Mouse (Mus musculus) adrenal gland, postnatal 4 days (tissue): ENCODE results near the gene Sema4c. TPM values are rescaled to one million over a fixed set of nuclear protein-coding genes. Genes with fewer than 3 reads are reported as not detected.

ENCODE experiments used
- DNase-seq, 2 experiments: peaks; one replicate each; pipeline ENCODE4 v3.0.0; 2021 to 2022; ENCODE audit warnings: low spot score in 2 of 2, mixed read lengths in 2 of 2
- long read RNA-seq, 2 experiments: library from polyadenylated mRNA; stranded (forward); transcript quantifications; one replicate each; pipeline ENCODE4 v2.0.0; 2021
- total RNA-seq, 2 experiments: library from RNA; stranded (reverse); gene quantifications; 2 replicates each; pipeline ENCODE4 v1.2.3; 2021

Sema4c gene
- 10 to 100 TPM; 44.0 to 57.6 TPM for total RNA-seq
- long read RNA-seq, experiment 1, partial matches to known transcripts = 1 of 5 reads
- long read RNA-seq, experiment 1, other reads (novel, unspliced or antisense) = 4 of 5 reads
- long read RNA-seq, experiment 2, transcript Sema4c-201 (15 exons, 3,773 nt) = major isoform, 23 of 83 reads
- long read RNA-seq, experiment 2, transcript Sema4c-203 (15 exons, 3,779 nt) = minor isoform, 12 of 83 reads
- long read RNA-seq, experiment 2, partial matches to known transcripts = 11 of 83 reads
- long read RNA-seq, experiment 2, other reads (novel, unspliced or antisense) = 34 of 83 reads

DNA sequence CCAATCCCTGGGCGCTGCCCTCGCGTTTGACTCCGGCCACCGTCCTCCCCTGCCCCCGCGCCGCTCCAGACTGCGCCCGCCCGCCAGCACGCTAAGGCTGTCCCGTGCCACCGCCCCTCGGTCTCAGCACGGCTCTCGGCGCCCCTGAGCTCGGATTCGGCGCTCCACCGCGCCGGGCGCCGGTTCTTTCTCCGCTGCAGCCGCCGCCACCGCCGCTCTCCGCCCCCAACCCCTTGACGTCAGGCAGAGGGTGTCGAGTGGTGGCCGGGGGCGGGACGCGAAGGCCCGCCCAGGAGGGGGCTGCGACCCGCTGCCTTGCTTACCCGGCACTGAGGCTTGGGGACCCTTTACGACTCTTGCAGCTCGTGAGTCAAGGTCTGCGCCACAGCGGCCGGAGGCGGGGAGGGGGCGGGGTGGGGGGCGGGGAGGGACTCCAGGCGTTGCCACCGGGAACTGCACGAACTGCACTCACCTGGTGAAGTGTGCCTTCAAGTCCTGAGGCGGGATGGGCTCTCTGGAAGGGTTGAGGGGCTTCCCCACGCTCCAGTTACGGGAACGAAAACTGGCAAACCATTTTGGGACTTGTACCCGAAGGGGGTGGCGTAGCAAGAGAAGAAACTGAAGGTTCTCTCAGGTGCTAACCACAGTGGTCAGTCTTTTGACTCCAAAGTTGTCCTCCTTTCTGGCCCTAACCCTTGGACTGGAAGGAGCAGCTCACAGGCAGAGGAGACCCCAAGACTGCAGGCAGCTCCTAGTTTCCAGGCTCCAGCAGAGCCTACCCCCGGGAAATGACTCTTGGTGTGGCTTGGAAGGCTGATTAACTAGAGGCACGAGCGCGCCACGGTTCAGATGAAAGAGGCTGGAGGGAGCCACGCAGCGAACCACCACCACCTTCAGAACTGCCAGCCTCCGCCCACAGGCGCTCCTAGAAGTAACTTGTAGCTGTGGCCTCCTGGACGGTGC, at the start of gene Sema4c:
TSS of gene Sema4c (minus strand) at position 319 of the 963 bp plus-strand sequence.
- peak; percentile 37 to 55 for DNase-seq

DNA sequence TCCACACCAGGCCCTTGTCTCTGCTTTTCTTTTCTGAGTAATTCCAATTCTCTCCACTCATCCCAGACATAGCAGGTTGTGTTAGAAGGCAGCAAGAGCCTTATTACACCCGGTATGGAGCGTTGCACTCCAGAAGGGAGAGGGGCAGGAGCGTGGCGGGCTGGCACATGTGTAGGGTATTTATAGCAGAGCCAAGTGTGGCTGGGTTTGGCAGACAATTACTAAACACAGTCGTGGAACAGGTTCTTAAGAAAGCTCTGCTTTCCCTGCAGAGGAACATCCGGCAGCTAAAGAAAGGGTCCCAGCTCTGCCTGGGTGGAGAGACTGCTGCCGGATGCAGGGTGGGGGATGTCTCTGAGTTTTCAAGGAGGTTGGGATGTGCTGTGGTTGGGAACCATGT, 48.8 kb upstream of the Sema4c start:
- no peak for DNase-seq

DNA sequence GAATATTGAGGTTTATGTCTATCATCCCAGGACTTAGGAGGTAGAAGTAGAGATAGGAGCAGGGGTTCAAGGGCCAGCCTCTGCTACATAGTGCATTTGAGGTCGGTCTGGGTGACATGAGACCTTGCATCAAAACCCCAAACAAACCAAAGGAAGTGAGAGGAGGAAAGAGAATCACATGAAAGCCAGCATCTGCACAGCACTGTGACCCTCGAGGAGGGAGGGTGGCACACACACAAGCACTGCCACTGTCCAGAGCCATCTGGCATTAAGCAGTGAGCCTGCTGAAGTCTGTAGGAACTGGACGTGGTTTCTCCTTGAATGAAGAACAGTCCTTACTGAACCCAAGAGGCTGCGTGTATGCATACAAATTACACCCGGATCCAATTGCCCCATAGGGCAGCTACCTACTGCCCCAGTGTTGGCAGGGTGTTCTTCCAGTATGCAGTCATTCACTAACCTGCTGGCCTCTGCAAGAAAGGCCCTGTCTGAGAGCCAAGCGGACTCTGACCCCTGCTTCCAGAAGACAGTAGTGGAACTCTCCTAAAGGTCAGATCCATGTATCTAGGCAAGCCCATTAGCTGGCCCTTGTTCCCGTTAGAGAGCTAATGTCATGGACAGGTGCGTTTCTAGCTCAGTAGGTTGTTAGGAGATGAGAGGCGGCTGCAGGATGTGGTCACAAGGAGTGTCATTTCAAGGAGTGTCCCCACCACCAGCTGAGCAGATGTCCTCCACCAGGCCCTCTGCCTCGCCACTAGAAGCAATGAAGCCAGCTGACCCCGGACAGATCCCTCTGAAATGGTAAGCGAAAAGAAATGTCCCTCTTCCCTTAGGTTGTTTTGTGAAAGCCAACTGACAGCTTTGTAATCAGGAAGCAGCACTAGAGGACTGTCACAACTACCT, 46.4 kb upstream of the Sema4c start:
- no peak for DNase-seq

DNA sequence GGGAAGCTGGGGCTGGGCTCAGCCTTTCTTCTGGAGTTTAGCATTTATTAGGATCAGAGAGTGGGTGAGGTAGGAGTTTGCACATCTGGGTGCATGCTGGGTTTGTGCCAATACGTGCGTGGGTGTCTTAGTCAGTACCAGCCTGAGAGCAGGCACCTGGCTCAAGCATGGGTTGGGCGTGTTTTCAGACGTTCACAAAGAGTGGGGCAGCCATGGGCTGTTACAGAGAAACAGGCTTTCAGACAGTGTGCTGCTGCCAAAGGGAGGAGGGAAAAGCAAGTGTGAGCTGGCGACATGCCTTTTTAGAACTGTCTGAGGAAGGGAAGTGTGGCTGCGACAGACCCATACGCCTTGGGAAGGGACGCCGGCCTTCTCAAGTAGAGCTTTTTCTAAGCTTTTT, 45.2 kb upstream of the Sema4c start:
- no peak for DNase-seq

DNA sequence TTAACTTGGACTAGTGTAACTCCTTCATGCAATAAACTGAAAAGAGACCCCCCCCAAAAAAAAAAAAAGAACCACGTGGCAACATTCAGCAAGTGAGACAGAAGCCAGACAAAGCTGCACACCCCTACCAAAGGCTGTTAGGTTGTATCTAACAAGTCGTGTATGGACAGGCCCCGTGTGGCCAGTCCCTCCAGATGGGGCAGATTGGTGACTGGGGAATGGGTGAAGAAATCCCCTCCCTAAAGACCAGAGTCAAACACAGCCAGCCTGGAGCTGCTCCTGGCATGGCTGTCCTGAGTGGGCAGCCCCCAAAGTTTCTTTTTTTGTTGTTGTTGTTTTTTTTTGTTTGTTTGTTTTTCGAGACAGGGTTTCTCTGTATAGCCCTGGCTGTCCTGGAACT, 44.1 kb upstream of the Sema4c start:
- DNase-seq = no peak

DNA sequence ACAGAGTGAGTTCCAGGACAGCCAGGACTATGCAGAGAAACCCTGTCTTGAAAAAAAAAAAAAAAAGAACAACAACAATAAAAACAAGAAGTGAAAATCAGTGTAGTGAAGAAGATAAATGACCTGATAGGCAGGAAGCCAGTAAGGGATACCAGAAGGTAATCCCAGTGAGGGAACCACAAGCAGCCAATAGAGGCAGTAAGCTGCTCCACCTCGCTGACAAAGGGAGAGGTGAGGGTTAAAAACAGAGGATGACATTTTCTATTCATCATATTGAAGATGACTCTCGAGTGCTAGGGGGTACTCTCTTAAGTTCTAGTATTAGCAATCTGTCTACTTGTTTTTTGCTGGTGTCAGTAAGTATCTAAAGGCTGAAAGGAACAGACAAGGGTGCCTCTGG, 40.3 kb upstream of the Sema4c start:
- no peak for DNase-seq

DNA sequence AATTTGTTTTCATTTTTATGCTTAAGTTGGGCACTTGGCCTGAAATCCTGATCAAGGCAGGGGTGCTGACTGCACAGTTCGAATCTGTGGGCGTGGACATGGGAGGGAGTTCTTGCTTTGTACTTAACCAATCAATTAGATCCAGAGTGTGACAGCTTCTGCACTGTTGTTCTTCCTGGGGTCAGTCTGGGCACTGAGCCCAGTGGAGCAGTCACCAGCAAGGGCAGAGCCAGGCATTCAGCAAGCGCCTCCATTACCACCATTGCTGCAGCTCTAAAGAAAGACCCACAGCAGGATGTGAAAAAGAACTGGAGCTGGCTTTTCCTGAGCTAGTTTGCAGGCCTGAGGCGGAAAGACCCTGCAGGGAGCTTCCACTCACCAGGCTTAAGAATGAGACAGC, 38.0 kb upstream of the Sema4c start:
- peak in 1 of 2 experiments; percentile 49 for DNase-seq

DNA sequence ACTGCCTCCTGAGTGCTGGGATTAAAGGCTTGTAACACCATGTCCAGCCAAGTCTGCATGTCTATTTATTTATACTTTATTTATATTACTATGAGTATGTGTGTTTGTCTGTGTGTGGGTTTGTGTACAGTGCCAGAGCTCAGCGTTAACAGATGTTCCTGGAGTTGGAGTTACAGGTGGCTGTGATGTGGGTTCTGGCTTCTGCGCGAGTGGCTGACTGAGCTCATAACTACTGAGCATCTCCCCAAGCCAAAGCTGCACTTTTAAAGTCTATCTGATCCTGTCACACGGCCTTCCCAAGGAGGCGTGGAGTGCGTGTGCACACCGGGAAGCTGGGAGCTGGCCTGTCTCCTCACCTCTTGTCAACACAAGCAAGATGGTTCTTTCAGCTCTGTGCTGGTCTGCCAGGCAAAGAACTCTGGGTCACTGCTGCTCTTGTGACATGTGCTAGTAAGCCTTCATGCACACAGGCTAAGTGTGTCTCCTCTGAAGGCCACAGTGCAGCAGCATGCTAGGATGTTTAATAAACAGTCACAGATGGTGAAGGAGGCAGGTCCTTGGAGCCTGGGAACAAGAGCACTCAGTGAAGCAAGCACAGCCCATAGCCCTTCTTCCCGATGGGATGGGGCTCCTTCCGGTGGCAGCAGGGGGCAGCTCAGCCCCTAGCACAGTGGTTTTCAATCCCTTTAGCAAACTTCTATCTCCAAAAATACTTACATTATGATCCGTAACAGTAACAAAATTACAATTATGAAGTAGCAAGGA, 37.2 kb upstream of the Sema4c start:
- no peak for DNase-seq

DNA sequence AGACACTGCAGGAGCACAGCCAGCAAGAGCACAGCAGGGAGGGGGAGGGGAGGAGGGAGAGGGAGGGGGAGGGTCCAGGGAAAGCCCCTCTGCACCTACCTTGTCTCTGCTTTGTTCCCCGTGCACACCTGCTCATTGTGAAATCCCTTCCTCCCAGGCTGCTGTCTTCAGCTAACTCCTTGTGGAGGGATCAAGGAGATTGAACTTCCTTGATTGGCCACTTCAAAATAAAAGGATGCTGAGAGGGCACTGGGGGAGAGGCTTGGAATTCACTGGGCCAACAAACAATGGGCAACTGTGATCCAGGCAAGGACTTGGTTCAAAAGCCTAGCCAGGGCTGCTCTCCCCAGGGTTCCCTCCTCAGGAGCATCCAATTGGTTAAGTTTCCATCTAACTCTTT, 35.0 kb upstream of the Sema4c start:
- DNase-seq = no peak

DNA sequence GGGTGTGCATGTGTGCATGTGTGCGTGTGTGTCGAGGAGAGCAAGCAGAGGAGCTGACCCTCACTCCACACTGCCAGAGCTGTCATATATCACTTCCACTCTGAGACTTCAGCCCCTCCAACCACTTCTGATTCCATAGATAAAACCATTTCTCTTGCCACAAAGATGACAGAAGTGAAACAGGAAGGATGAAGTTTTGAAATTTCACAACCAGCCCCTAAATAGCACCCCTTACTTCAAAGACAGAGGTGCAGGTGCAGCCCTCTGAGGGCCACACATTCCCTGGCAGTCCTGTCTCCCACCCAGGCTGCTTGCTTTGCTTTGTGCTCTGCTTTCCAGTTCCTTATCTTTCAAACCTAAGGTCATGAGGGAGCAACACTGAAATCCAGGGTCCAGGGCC, 33.3 kb upstream of the Sema4c start:
- no peak for DNase-seq

DNA sequence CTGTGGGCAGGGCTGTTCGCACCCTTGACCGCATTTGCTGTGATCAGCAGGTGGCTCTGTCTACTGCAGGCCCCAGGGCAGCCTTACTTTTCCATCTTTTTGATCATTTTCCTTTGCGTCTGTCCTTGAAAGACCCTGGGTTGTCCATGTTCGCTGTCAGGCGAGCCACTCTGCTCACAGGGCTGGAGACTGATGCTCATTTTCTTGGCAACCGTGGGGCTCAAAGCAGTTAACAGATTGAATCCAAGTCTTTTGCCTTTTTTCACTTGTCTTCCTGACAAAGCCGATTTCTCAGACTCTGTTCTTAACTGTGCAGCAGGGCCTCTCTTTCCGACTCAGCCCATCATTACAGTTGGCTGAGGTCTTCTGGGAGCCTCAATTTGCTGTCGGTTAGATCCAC, 32.5 kb upstream of the Sema4c start:
- DNase-seq = no peak

DNA sequence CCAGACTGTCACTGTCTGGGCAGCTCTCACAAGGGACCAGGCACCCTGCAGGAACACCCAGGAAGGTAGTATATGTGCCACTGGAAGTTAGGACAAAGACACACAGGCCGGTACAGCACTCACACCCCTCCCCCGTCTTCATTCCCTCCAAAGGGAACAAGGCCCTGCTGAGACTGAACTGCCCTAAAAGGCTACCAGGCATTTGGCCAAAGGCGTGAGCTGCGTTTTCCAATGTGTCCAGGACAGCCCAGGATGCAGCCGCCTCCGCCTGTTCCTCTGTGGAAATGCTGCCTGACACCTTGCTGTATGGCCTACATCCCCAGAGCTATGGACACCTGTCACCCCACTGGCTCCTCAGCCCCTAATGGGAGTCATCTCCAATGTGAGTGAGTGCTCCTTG, 31.3 kb upstream of the Sema4c start:
- no peak for DNase-seq

DNA sequence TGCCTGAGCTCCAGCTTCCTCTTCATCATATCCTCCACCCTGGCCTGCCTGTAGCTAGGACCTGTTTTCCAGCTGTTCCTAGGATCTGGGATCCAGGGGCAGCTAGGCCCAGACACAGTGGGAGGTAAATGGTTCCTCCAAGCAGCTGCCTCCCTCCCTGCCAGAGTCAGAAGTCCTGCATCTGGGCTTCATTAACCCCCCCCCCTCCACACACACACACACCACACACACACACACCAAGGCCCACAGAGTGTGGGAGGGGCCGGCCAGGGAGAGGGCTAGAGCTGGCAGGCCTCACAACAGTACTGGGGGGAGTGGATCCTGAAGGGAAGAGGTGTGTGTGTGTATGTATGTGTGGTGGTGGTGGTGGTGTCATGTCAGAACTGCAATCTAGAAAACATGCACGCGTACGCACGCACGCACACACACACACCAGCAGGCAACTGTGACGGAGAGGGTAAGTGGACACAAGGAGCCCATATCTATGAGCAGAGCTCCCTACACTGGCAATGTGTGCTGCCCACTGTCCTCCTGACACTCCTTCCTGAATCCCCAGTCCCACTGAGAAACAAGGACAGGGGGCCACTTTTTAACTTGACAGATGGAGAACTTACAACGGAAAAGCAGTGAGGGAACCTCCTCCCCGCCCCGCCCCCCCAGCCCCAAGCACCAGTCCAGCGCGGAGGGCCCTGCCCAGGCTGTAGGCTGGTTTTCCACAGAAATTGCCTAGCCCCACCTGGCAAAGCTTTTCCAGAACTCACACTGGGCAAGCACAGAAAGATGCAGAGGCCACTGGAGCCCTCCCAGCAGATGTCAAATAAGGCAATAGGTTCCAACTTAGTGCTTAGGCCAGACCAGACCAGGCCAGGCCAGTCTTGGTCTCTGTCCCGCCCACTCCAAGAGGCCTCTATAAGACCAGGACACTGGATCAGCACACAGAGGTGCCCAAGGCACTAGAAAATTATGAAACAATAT, 30.6 kb upstream of the Sema4c start:
- no peak for DNase-seq

DNA sequence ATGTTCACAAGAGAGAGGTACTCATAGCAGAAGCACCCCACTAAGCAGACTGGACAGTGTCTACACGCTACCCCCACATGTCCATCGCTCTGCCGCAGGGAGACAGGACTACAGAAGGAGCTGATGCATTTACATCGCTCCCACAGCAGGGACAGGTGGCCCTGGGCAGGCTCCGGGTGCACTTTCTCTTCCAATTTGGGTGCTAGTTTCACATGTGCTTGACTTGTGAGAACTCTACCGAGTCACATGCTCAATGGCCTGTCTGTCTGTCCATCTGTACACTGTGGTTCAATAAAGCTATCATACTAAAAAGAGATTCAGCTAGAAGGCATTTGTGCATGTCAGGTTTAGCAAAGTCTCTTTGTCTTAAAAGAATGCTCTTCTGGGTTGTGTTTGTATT, 29.7 kb upstream of the Sema4c start:
- no peak for DNase-seq

DNA sequence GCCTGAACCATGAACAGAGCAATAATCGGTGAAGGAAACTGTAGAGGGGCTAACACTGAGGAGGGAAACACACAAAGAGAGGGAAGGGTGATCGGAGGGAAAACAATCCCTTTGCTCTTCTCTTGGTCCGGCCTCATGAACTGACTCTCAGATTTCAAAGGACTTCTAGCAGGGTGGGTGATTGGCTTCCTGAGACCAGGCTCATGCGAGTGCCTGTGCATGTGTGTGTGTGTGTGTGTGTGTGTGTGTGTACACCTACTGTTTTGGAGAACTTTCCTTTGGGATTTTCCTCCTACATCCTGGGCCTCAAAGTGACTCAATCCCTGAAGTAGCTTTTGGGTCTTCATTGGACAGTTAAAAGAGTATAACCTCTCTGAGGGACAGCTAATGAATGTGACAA, 28.1 kb upstream of the Sema4c start:
- no peak for DNase-seq

DNA sequence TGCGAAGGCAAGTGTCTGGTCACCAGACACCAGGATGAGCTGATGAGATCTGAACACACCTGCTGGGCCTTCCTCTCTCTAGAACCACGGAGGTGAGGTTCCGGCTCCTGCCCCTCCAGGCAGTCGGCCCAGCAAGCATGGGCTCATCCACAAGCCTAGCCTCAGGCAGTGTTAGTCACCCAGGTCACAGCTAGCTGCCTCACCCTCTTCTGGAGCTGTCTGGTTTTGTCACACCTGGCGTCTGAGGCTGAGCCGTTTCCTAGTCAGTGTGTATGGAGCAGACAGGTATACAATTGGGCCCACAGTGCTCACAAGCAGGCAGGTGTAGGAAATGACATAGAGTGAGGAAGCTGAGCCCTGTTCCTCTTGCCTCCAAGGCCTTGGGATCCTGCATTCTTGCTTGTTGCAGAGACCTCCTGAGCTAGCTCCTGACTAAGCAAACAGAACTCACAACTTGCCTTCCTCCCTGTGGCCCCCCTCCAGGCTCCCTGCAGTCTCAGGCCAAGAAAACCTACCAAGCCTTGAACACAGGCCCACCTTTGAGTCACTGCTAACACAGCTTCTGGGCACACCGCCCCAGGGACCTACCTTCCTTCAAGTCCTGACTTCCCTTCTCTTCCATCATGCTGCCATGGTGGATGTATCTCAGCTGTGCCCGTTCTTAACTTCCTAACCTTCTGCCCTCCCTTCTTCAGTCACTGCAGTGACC, 25.4 kb upstream of the Sema4c start:
- DNase-seq = no peak

DNA sequence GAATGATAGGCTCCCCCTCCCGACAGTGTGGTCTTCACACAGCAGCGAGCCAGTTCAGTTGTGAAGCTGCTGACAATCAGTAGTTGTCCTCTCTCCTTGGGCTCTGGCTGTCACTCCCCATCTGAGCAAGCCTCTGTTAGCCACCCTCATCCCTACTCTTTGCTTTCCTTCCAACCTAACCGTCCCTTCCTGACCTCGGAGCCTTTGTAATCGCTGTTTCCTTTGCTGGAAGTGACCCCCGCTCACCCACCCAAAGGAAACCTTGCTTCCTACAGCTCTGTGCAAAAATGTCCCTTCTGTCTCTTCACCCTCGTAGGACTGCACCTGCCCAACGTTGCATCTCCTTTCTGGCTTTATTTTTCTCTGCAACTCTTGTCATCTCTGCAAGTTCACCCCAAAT, 24.1 kb upstream of the Sema4c start:
- DNase-seq = no peak

DNA sequence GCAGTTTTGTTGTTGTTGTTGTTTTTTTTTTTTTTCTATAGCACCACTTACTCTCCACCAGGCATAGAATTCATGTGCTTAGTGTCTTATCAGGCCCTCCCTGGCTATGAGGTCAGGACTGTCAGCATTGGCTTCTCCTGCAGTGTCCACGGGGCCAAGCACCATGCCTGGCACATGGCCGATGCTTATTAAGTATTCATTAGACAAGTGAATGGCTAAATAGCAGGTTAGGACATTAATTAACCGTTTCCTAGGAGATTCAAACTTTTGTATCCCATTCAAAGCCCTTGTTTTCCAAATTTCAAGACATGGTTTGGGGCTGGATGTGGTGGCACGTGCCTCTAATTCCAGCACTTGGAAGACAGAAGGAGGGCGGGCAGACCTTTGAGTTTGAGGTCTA, 23.1 kb upstream of the Sema4c start:
- no peak for DNase-seq
